Mouse (Mus musculus) embryonic facial prominence, embryonic 13.5 days (tissue): Measurements from ENCODE around the gene Dcun1d4. TPM values are rescaled to one million over a fixed set of nuclear protein-coding genes. Genes with fewer than 3 reads are reported as not detected.
A peak's percentile ranks its signal among the peaks of the same experiment; 100 is the strongest.
"Not testable (repeated sequence)": the region's sequence is repeated elsewhere in the genome, so short reads cannot be mapped to it uniquely, and the experiment has no call there.

ENCODE experiments used
- ATAC-seq: fragments of 200-750 bp; cut with Nextera tagmentation; 2 replicates; pipeline ENCODE4 v1.8.0; 2017; ENCODE audit warnings: low read depth; ENCODE audit not compliant: insufficient number of reproducible peaks, insufficient read depth, low FRiP score, low TSS enrichment
- H3K27ac ChIP-seq: fragments of 300-500 bp; sonication (generic); 2 replicates; pipeline ENCODE4 v1.5.1; 2015; ENCODE audit warnings: moderate library complexity, mild to moderate bottlenecking, inconsistent platforms
- H3K27me3 ChIP-seq: fragments of 300-500 bp; sonication (generic); 2 replicates; pipeline ENCODE4 v1.6.1; 2015; ENCODE audit warnings: mild to moderate bottlenecking, inconsistent platforms
- H3K36me3 ChIP-seq: fragments of 300-500 bp; sonication (generic); 2 replicates; pipeline ENCODE4 v1.6.1; 2015; ENCODE audit warnings: mild to moderate bottlenecking, inconsistent platforms
- H3K4me1 ChIP-seq: fragments of 300-500 bp; sonication (generic); 2 replicates; pipeline ENCODE4 v1.6.1; 2015; ENCODE audit warnings: inconsistent platforms
- H3K4me2 ChIP-seq: fragments of 300-500 bp; sonication (generic); 2 replicates; pipeline ENCODE4 v1.6.1; 2015; ENCODE audit warnings: moderate library complexity, mild to moderate bottlenecking, inconsistent platforms
- H3K4me3 ChIP-seq: fragments of 300-500 bp; sonication (generic); 2 replicates; pipeline ENCODE4 v1.5.1; 2015; ENCODE audit warnings: mild to moderate bottlenecking, inconsistent platforms
- H3K9ac ChIP-seq: fragments of 300-500 bp; sonication (generic); 2 replicates; pipeline ENCODE4 v1.6.1; 2015; ENCODE audit warnings: mild to moderate bottlenecking, inconsistent platforms
- H3K9me3 ChIP-seq: fragments of 300-500 bp; sonication (generic); 2 replicates; pipeline ENCODE4 v1.6.1; 2016; ENCODE audit warnings: inconsistent platforms
- WGBS: fragments of 180-500 bp; shearing (Covaris S2); methylation state at CpG from one replicate; pipeline ENCODE4 v1.1.7; 2015; ENCODE audit warnings: mixed read lengths; 5-methylcytosine and 5-hydroxymethylcytosine counted together
- polyA plus RNA-seq: library from polyadenylated mRNA; unstranded; fragments of >200 nt; fragmentation: Nextera tagmentation; extraction: Ambion mirVana; gene quantifications from 2 replicates; pipeline ENCODE4 v1.2.1, GENCODE M21; 2015

Dcun1d4 gene
- polyA plus RNA-seq, 1 experiment from 2014 or later: 28.6 TPM

- not testable (repeated sequence) for H3K36me3 ChIP-seq, H3K9me3 ChIP-seq, H3K4me1 ChIP-seq, H3K9ac ChIP-seq, H3K27me3 ChIP-seq, H3K27ac ChIP-seq, H3K4me3 ChIP-seq, H3K4me2 ChIP-seq, ATAC-seq
- WGBS: 87% methylated on average over 1 of the region's 1 CpGs
These were observed 1.6 kb downstream of the Dcun1d4 start for GRCm38 (mm10) chr5:73482381-73482780.

- Histone ChIP-seq H3K4me3 (no peak overlapping the region), H3K9ac (no peak overlapping the region), H3K27me3 (no peaks in the 10 kb centered on the region), H3K9me3 (no peaks in the 10 kb centered on the region), H3K27ac (no peak overlapping the region), H3K4me1 (no peaks in the 10 kb centered on the region), H3K36me3 (no peaks in the 10 kb centered on the region), H3K4me2 (no peak overlapping the region)
- WGBS: 68% methylated on average over 5 of the region's 5 CpGs
- ATAC-seq: no peak
These were observed 3.3 kb downstream of the Dcun1d4 start for GRCm38 (mm10) chr5:73484016-73484615.

DNA sequence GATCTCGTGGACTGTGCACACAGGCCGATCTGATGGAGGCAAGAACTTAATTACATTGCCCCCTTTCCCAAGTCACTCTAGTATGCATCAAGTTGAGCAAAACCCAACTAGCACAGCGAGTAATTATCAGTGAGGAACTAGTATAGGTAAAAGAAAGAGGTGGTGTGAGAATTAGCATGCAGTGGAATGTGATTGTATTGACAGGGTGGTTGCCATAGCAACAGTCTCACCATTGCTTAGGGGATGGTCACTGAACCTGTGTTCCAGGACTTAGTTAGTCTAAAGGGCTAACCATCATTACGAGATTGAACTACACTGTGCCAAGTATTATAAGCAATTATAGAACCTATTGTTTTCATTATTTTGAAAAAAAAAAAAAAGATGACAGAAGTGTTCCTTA lies 5.7 kb downstream of the Dcun1d4 start:
- Histone ChIP-seq H3K4me1 (peaks cover 3% of the 10 kb centered on the region), H3K4me3 (no peak overlapping the region), H3K4me2 (no peak overlapping the region), H3K27me3 (no peaks in the 10 kb centered on the region), H3K9ac (no peak overlapping the region), H3K9me3 (no peaks in the 10 kb centered on the region), H3K27ac (no peak overlapping the region), H3K36me3 (no peaks in the 10 kb centered on the region)
- 54% methylated on average over 4 of the region's 4 CpGs for WGBS
- ATAC-seq: no peak

DNA sequence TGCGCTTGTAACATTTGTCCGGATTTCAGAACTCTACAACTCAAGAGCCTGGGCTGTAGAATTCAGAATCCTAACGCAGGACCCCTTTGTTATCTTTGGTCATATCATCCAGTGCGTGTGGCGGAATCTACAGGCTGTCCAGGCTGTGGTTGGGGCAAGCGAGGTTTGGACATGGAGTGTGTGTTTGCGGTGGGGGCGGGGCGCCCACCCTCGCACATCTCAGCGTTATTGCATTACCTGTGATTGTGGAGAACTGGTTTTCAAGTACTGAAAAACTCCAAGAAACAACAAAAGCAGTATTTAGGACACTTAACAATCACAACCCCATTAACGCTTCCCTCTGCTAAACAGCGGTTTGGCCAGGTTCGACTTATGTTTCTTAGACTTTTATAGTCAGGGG lies 9.1 kb downstream of the Dcun1d4 start:
- Histone ChIP-seq H3K9me3 (no peaks in the 10 kb centered on the region), H3K9ac (peak overlapping the region; percentile 78), H3K4me2 (peak overlapping the region; percentile 84), H3K36me3 (no peaks in the 10 kb centered on the region), H3K27me3 (no peaks in the 10 kb centered on the region), H3K27ac (peak overlapping the region; percentile 85), H3K4me3 (peak overlapping the region; percentile 82), H3K4me1 (peaks cover 7% of the 10 kb centered on the region)
- no peak for ATAC-seq
- WGBS: 4% methylated on average over 14 of the region's 14 CpGs

GRCm38 (mm10) chr5:73490596-73491073 lies 9.8 kb downstream of the Dcun1d4 start:
- Histone ChIP-seq H3K4me2 (peak overlapping the region; percentile 95), H3K27ac (peak overlapping the region; percentile 95), H3K9ac (peak overlapping the region; percentile 78), H3K9me3 (no peaks in the 10 kb centered on the region), H3K4me1 (peaks cover 7% of the 10 kb centered on the region), H3K36me3 (no peaks in the 10 kb centered on the region), H3K27me3 (no peaks in the 10 kb centered on the region), H3K4me3 (peak overlapping the region; percentile 82)
- under 1% methylated on average over 37 of the region's 37 CpGs for WGBS
- peak; percentile 96 for ATAC-seq

DNA sequence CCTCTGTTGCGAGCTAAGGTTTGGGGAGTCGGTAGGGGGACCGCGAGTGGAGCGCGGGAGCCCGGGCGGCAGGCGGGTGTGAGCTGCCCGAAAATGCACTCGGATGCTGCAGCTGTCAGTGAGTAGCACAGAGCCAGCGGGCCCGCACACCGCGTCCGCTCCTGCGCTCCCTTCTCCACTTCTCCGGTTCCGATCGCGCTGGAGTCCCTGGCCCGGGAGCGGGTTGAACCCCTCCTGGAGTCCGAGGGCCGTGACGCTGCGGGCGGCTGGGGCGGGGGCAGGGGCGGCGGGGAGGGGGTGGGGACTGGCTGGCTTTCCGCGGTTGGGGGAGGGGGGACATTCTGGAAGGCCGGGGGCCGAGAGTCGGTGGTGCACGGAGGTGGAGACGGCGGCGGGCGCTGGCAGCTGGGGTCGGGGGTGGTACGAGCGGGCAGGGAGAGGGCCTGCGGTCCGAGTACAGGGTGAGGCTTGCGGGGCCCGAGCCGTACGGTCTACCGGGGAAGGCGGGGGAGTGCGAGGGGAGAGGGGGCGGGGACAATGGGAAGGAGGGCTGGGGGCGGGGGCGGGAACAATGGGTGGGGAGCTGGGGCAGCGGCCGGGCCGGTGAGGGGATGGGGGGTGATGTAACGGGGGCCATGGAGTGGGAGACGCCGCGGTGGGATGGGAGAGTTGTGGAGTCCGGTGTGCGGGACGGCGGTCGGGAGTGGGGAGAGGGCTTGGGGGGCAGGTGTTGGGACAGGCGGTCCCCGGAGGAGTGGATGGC lies 10.5 kb downstream of the Dcun1d4 start:
- under 1% methylated on average over 54 of the region's 70 CpGs for WGBS
- ATAC-seq: peak; percentile 15; the same call in 1 of the 2 replicates

DNA sequence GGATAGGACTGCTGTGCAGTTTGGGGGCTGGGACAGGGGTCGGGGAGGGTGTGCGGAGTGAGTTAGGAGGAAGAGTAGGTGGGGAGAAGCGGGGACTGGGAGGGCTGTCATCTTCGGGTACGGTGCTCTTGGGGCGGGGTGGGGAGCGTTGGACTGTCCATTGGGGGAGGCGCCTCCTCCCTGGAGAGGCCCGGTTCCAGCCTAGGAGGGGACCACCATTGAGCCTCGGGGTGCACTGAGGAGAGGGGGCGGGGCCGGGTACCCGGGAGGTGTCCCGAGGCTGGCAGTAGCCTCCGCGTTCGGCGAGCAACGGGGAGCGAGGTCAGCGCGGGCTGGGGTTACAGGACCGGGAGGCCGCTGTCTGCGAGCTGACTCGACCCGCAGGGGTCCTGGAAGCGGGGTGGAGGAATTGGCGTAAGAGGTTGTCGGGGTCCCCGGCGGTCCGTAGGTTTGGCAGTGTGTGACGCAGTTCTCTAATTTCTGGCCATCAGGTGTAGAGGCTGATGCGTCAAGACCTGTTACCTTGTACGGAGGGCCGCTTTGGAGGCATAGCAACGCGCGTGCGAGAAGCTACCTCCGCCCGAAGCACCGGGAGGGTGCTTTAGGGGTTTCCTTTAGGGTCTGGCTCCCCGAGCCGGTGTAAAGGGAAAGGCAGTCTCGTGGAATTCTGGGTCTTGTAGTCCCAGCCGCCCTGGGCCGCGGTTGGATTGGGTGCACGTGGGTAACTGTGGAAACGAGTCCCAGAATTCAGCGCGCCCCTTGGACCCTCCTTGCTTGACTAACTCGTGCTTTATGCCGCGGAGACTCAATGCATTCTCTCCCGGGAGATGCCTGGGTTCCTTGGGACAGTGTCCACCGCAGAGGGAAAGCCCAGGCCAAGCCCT lies 11.3 kb downstream of the Dcun1d4 start:
- Histone ChIP-seq H3K4me2 (peak overlapping the region; percentile 95), H3K36me3 (no peaks in the 10 kb centered on the region), H3K4me1 (peaks cover 14% of the 10 kb centered on the region), H3K4me3 (peak overlapping the region; percentile 82), H3K27me3 (no peaks in the 10 kb centered on the region), H3K9me3 (no peaks in the 10 kb centered on the region), H3K27ac (peak overlapping the region; percentile 95), H3K9ac (peak overlapping the region; percentile 77)
- ATAC-seq: peak; percentile 62
- under 1% methylated on average over 59 of the region's 59 CpGs for WGBS

More for the DNA sequence above, 10.5 kb downstream of the Dcun1d4 start:
- peak overlapping the region; percentile 82 for H3K4me3 ChIP-seq
- peak overlapping the region; percentile 95 for H3K4me2 ChIP-seq
- peak overlapping the region; percentile 95 for H3K27ac ChIP-seq
- peak overlapping the region; percentile 77 for H3K9ac ChIP-seq
- no peaks in the 10 kb centered on the region for H3K9me3 ChIP-seq
- peaks cover 7% of the 10 kb centered on the region for H3K4me1 ChIP-seq
- H3K36me3 ChIP-seq: no peaks in the 10 kb centered on the region
- H3K27me3 ChIP-seq: no peaks in the 10 kb centered on the region

- no peak for ATAC-seq
- H3K9me3 ChIP-seq: no peaks in the 10 kb centered on the region
- H3K27ac ChIP-seq: peak overlapping the region; percentile 71
- no peaks in the 10 kb centered on the region for H3K27me3 ChIP-seq
- H3K4me2 ChIP-seq: no peak overlapping the region
- 60% methylated on average over 3 of the region's 3 CpGs for WGBS
- no peak overlapping the region for H3K4me3 ChIP-seq
- H3K9ac ChIP-seq: no peak overlapping the region; the same call in 1 of the 2 replicates
- peaks cover 35% of the 10 kb centered on the region for H3K4me1 ChIP-seq
- no peaks in the 10 kb centered on the region for H3K36me3 ChIP-seq
These were observed 16.6 kb downstream of the Dcun1d4 start for GRCm38 (mm10) chr5:73497401-73497800.

DNA sequence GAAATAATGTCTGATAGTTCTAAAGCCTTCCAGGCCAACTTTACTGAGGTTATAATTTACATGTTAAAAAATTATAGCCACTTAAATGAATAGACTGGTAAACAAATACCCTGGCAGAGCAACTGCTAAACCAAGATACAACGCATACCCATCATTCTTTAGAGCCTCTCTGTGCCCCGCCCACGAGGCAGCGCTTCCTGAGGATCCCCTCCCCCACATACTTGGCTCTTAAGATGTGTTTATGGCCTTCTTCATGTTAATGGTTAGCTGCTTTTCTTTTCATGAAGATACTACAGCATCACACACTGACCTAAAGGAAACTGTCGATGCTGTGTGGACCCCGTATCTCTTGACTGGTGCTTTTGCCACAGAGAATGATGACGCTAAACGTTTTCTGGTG lies 17.8 kb downstream of the Dcun1d4 start:
- no peak for ATAC-seq
- Histone ChIP-seq H3K4me2 (no peak overlapping the region), H3K9me3 (no peaks in the 10 kb centered on the region), H3K27ac (no peak overlapping the region), H3K4me1 (peaks cover 38% of the 10 kb centered on the region), H3K36me3 (no peaks in the 10 kb centered on the region), H3K4me3 (no peak overlapping the region), H3K27me3 (no peaks in the 10 kb centered on the region), H3K9ac (no peak overlapping the region)
- WGBS: 78% methylated on average over 8 of the region's 8 CpGs

DNA sequence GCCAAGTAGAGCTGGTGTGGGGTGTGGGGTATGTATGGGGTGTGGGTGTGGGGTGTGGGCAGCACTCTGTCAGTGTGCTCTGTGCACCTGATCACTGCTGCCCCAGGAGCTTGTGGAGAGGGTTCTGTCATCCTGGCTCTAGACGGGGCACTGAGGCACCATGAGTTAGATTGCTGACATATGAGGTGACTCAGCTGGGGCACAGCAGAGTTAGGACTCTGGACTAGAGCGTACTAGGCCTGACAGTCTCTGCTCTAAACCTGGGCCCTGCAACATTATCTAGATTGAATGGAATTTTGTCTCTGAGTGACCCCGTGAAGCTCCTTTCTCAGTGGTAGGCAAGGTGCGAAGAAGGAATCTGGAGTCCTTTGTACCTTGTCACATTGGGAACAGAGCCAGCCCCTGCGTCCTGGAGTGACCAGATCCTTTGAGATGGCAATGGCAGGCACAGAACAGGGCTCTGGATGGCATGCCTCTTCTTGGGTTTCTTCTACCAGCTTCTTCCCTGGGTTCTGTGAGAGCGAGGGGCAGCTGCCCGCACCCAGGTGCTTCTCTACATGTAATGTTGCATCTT lies 20.2 kb downstream of the Dcun1d4 start:
- H3K27ac ChIP-seq: no peak overlapping the region
- H3K27me3 ChIP-seq: no peaks in the 10 kb centered on the region
- peaks cover 43% of the 10 kb centered on the region for H3K4me1 ChIP-seq
- 89% methylated on average over 7 of the region's 7 CpGs for WGBS
- no peaks in the 10 kb centered on the region for H3K9me3 ChIP-seq
- H3K4me2 ChIP-seq: no peak overlapping the region
- peaks cover 4% of the 10 kb centered on the region; the same call in 1 of the 2 replicates for H3K36me3 ChIP-seq
- no peak overlapping the region for H3K9ac ChIP-seq
- no peak for ATAC-seq
- no peak overlapping the region for H3K4me3 ChIP-seq

DNA sequence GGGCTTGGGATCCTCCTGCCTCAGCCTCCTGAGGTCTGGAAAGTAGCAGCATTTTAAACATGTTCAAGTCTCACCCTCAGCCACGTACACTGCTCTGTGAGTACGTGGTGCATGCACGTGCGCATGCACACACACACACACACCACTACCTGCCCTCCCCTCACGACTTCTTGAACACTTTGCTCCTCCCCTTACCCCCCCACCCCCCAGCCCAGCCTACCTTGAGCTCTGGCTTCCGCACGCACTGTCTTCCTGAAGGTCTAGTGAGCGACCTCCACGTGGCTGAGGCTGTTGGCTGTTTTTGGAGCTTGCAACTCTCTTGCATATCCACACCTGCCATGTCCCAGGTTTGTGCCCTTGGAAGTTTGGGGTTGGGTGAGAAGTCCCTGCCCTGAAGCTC lies 21.6 kb downstream of the Dcun1d4 start:
- H3K27me3 ChIP-seq: no peaks in the 10 kb centered on the region
- H3K27ac ChIP-seq: no peak overlapping the region
- peaks cover 37% of the 10 kb centered on the region for H3K4me1 ChIP-seq
- WGBS: 87% methylated on average over 9 of the region's 9 CpGs
- no peaks in the 10 kb centered on the region for H3K9me3 ChIP-seq
- no peak overlapping the region for H3K4me2 ChIP-seq
- H3K4me3 ChIP-seq: no peak overlapping the region
- H3K36me3 ChIP-seq: peaks cover 4% of the 10 kb centered on the region; the same call in 1 of the 2 replicates
- no peak for ATAC-seq
- H3K9ac ChIP-seq: no peak overlapping the region
